Mouse (Mus musculus): ENCODE data around the gene Tti1. TPM values are rescaled to one million over a fixed set of nuclear protein-coding genes. Genes with fewer than 3 reads are reported as not detected.
"Not testable (repeated sequence)": the region's sequence is repeated elsewhere in the genome, so short reads cannot be mapped to it uniquely, and the experiment has no call there.

Tti1 gene
- polyA plus RNA-seq, 1 experiment from 2014 or later, result 22.0 TPM

GRCm38 (mm10) chr2:158063036-158063435, 34.8 kb upstream of the Tti1 start:
- H3K9me3 ChIP-seq (replicated peaks), result no peaks in the 10 kb centered on the region
- H3K27me3 ChIP-seq, result no peaks in the 10 kb centered on the region
- no peak overlapping the region for H3K9ac ChIP-seq
- no peak overlapping the region for H3K27ac ChIP-seq
- no peak overlapping the region for H3K4me3 ChIP-seq
- peaks cover 31% of the 10 kb centered on the region for H3K4me1 ChIP-seq (replicated peaks)
- H3K36me3 ChIP-seq, result peaks cover 32% of the 10 kb centered on the region
- no peak for ATAC-seq (replicated peaks; ENCODE audit: insufficient number of reproducible peaks, insufficient read depth, low FRiP score, low read depth)
- no peak overlapping the region for H3K4me2 ChIP-seq
- WGBS, result 90% methylated on average over 3 of the region's 3 CpGs

GRCm38 (mm10) chr2:158059666-158060105, 31.5 kb upstream of the Tti1 start:
- Histone ChIP-seq H3K4me3 (no peak overlapping the region), H3K4me1 (replicated peaks) (peaks cover 11% of the 10 kb centered on the region), H3K9me3 (replicated peaks) (no peaks in the 10 kb centered on the region), H3K27ac (no peak overlapping the region), H3K27me3 (no peaks in the 10 kb centered on the region), H3K9ac (no peak overlapping the region), H3K4me2 (no peak overlapping the region), H3K36me3 (peaks cover 39% of the 10 kb centered on the region)
- WGBS, result 68% methylated on average over 8 of the region's 8 CpGs
- no peak for ATAC-seq (replicated peaks; ENCODE audit: insufficient number of reproducible peaks, insufficient read depth, low FRiP score, low read depth)

GRCm38 (mm10) chr2:158058534-158058933, 30.3 kb upstream of the Tti1 start:
- Histone ChIP-seq H3K36me3 (peaks cover 43% of the 10 kb centered on the region), H3K9me3 (replicated peaks) (no peaks in the 10 kb centered on the region), H3K4me2 (no peak overlapping the region), H3K4me1 (replicated peaks) (0 out of 2 replicates have a peak, but pooled peaks cover 3% of the 10 kb centered on the region), H3K27ac (no peak overlapping the region), H3K9ac (no peak overlapping the region), H3K4me3 (no peak overlapping the region), H3K27me3 (no peaks in the 10 kb centered on the region)
- no peak for ATAC-seq (replicated peaks; ENCODE audit: insufficient number of reproducible peaks, insufficient read depth, low FRiP score, low read depth)
- WGBS, result 80% methylated on average over 10 of the region's 10 CpGs

GRCm38 (mm10) chr2:158057030-158057429, 28.8 kb upstream of the Tti1 start:
- no peak for ATAC-seq (replicated peaks; ENCODE audit: insufficient number of reproducible peaks, insufficient read depth, low FRiP score, low read depth)
- no peak overlapping the region for H3K4me3 ChIP-seq
- no peaks in the 10 kb centered on the region for H3K27me3 ChIP-seq
- no peaks in the 10 kb centered on the region for H3K9me3 ChIP-seq (replicated peaks)
- 78% methylated on average over 3 of the region's 3 CpGs for WGBS
- peaks cover 42% of the 10 kb centered on the region for H3K36me3 ChIP-seq
- H3K27ac ChIP-seq, result no peak overlapping the region
- H3K4me1 ChIP-seq (replicated peaks), result 0 out of 2 replicates have a peak, but pooled peaks cover 3% of the 10 kb centered on the region
- H3K9ac ChIP-seq, result no peak overlapping the region
- H3K4me2 ChIP-seq, result no peak overlapping the region

GRCm38 (mm10) chr2:158055383-158055782, 27.1 kb upstream of the Tti1 start:
- not testable (repeated sequence) for H3K27ac ChIP-seq; H3K27me3 ChIP-seq; H3K4me1 ChIP-seq (replicated peaks); H3K4me3 ChIP-seq; H3K4me2 ChIP-seq; ATAC-seq (replicated peaks; ENCODE audit: insufficient number of reproducible peaks, insufficient read depth, low FRiP score, low read depth); H3K9ac ChIP-seq; H3K9me3 ChIP-seq (replicated peaks)
- H3K36me3 ChIP-seq, result peaks cover 32% of the 10 kb centered on the region
- WGBS, result 90% methylated on average over 8 of the region's 8 CpGs

- Histone ChIP-seq H3K27me3 (no peaks in the 10 kb centered on the region), H3K4me3 (no peak overlapping the region), H3K27ac (no peak overlapping the region), H3K9me3 (replicated peaks) (no peaks in the 10 kb centered on the region), H3K36me3 (peaks cover 33% of the 10 kb centered on the region), H3K4me2 (no peak overlapping the region), H3K9ac (no peak overlapping the region), H3K4me1 (replicated peaks) (0 out of 2 replicates have a peak, but pooled peaks cover 3% of the 10 kb centered on the region)
- 89% methylated on average over 3 of the region's 3 CpGs for WGBS
- no peak for ATAC-seq (replicated peaks; ENCODE audit: insufficient number of reproducible peaks, insufficient read depth, low FRiP score, low read depth)
Observed at GRCm38 (mm10) chr2:158054596-158054995, 26.4 kb upstream of the Tti1 start.

- H3K4me2 ChIP-seq, result no peak overlapping the region
- no peak overlapping the region for H3K9ac ChIP-seq
- peaks cover 44% of the 10 kb centered on the region for H3K36me3 ChIP-seq
- no peak overlapping the region for H3K4me3 ChIP-seq
- H3K27me3 ChIP-seq, result no peaks in the 10 kb centered on the region
- no peak overlapping the region for H3K27ac ChIP-seq
- WGBS, result 95% methylated on average over 8 of the region's 8 CpGs
- no peak for ATAC-seq (replicated peaks; ENCODE audit: insufficient number of reproducible peaks, insufficient read depth, low FRiP score, low read depth)
- no peaks in the 10 kb centered on the region for H3K4me1 ChIP-seq (replicated peaks)
- no peaks in the 10 kb centered on the region for H3K9me3 ChIP-seq (replicated peaks)
Observed at GRCm38 (mm10) chr2:158050116-158050515, 21.9 kb upstream of the Tti1 start.

- Histone ChIP-seq H3K4me3 (no peak overlapping the region), H3K27ac (no peak overlapping the region), H3K4me1 (replicated peaks) (no peaks in the 10 kb centered on the region), H3K4me2 (no peak overlapping the region), H3K9me3 (replicated peaks) (no peaks in the 10 kb centered on the region), H3K9ac (no peak overlapping the region), H3K27me3 (no peaks in the 10 kb centered on the region), H3K36me3 (peaks cover 49% of the 10 kb centered on the region)
- WGBS, result 97% methylated on average over 1 of the region's 1 CpGs
- ATAC-seq (replicated peaks; ENCODE audit: insufficient number of reproducible peaks, insufficient read depth, low FRiP score, low read depth), result no peak
Observed at GRCm38 (mm10) chr2:158048718-158049117, 20.5 kb upstream of the Tti1 start.

- Histone ChIP-seq H3K4me1 (replicated peaks) (no peaks in the 10 kb centered on the region), H3K36me3 (peaks cover 57% of the 10 kb centered on the region), H3K4me3 (no peak overlapping the region), H3K27me3 (no peaks in the 10 kb centered on the region), H3K27ac (no peak overlapping the region), H3K4me2 (no peak overlapping the region), H3K9me3 (replicated peaks) (no peaks in the 10 kb centered on the region), H3K9ac (no peak overlapping the region)
- no peak for ATAC-seq (replicated peaks; ENCODE audit: insufficient number of reproducible peaks, insufficient read depth, low FRiP score, low read depth)
- 50% methylated on average over 3 of the region's 3 CpGs for WGBS
Observed at GRCm38 (mm10) chr2:158047903-158048302, 19.7 kb upstream of the Tti1 start.

- H3K4me1 ChIP-seq (replicated peaks), result no peaks in the 10 kb centered on the region
- no peaks in the 10 kb centered on the region for H3K27me3 ChIP-seq
- no peak overlapping the region for H3K4me3 ChIP-seq
- no peak overlapping the region for H3K4me2 ChIP-seq
- H3K9ac ChIP-seq, result no peak overlapping the region
- ATAC-seq (replicated peaks; ENCODE audit: insufficient number of reproducible peaks, insufficient read depth, low FRiP score, low read depth), result no peak
- no peaks in the 10 kb centered on the region for H3K9me3 ChIP-seq (replicated peaks)
- 73% methylated on average over 4 of the region's 4 CpGs for WGBS
- no peak overlapping the region for H3K27ac ChIP-seq
- peaks cover 53% of the 10 kb centered on the region for H3K36me3 ChIP-seq
Observed at GRCm38 (mm10) chr2:158046186-158046585, 18.0 kb upstream of the Tti1 start.

GRCm38 (mm10) chr2:158043504-158043903, 15.3 kb upstream of the Tti1 start:
- Histone ChIP-seq H3K36me3 (peaks cover 42% of the 10 kb centered on the region), H3K27me3 (no peaks in the 10 kb centered on the region), H3K4me3 (no peak overlapping the region), H3K9me3 (replicated peaks) (no peaks in the 10 kb centered on the region), H3K27ac (no peak overlapping the region), H3K9ac (no peak overlapping the region), H3K4me1 (replicated peaks) (no peaks in the 10 kb centered on the region), H3K4me2 (no peak overlapping the region)
- 95% methylated on average over 8 of the region's 8 CpGs for WGBS
- ATAC-seq (replicated peaks; ENCODE audit: insufficient number of reproducible peaks, insufficient read depth, low FRiP score, low read depth), result no peak

GRCm38 (mm10) chr2:158040396-158040795, 12.2 kb upstream of the Tti1 start:
- 64% methylated on average over 2 of the region's 2 CpGs for WGBS
- Histone ChIP-seq H3K4me3 (no peak overlapping the region), H3K36me3 (peaks cover 31% of the 10 kb centered on the region), H3K27me3 (no peaks in the 10 kb centered on the region), H3K4me2 (no peak overlapping the region), H3K9me3 (replicated peaks) (no peaks in the 10 kb centered on the region), H3K9ac (no peak overlapping the region), H3K4me1 (replicated peaks) (peaks cover 13% of the 10 kb centered on the region), H3K27ac (no peak overlapping the region)
- no peak for ATAC-seq (replicated peaks; ENCODE audit: insufficient number of reproducible peaks, insufficient read depth, low FRiP score, low read depth)

All from heart, embryonic 15.5 days (tissue).